Mouse (Mus musculus) embryonic facial prominence, embryonic 11.5 days (tissue): ENCODE results near the gene Bad. TPM values are rescaled to one million over a fixed set of nuclear protein-coding genes. Genes with fewer than 3 reads are reported as not detected.

Source experiments
- ATAC-seq: fragments of 200-750 bp; cut with Nextera tagmentation; replicated peaks from 2 replicates; pipeline ENCODE4 v1.8.0; 2017; ENCODE audit warnings: low read depth; ENCODE audit not compliant: insufficient number of reproducible peaks, low FRiP score, low TSS enrichment
- DNase-seq: peaks from one replicate; pipeline ENCODE4 v3.0.0-alpha.2; 2015; ENCODE audit warnings: low spot score
- H3K27ac ChIP-seq: fragments of 300-500 bp; sonication (generic); replicated peaks from 2 replicates; pipeline ENCODE4 v1.5.1; 2014; ENCODE audit warnings: mild to moderate bottlenecking, low read depth, low read length, control low read depth
- H3K27me3 ChIP-seq: fragments of 300-500 bp; sonication (generic); 2 replicates; pipeline ENCODE4 v1.6.1; 2014; ENCODE audit warnings: mild to moderate bottlenecking, low read length, moderate library complexity, mixed read lengths; ENCODE audit not compliant: control insufficient read depth, insufficient read depth
- H3K36me3 ChIP-seq: fragments of 300-500 bp; sonication (generic); replicated peaks from 2 replicates; pipeline ENCODE4 v1.6.1; 2014; ENCODE audit warnings: low read depth, mild to moderate bottlenecking, low read length, moderate library complexity, mixed read lengths; ENCODE audit not compliant: control insufficient read depth, insufficient read depth
- H3K4me1 ChIP-seq: fragments of 300-500 bp; sonication (generic); 2 replicates; pipeline ENCODE4 v1.6.1; 2014; ENCODE audit warnings: low read length, mixed read lengths; ENCODE audit not compliant: control insufficient read depth, insufficient read depth
- H3K4me2 ChIP-seq: fragments of 300-500 bp; sonication (generic); 2 replicates; pipeline ENCODE4 v1.6.1; 2014; ENCODE audit warnings: low read depth, mild to moderate bottlenecking, control low read depth, low read length, moderate library complexity
- H3K4me3 ChIP-seq: fragments of 300-500 bp; sonication (generic); 2 replicates; pipeline ENCODE4 v1.5.1; 2014; ENCODE audit warnings: low read depth, low read length, control low read depth
- H3K9ac ChIP-seq: fragments of 300-500 bp; sonication (generic); replicated peaks from 2 replicates; pipeline ENCODE4 v1.6.1; 2014; ENCODE audit warnings: mild to moderate bottlenecking, control low read depth, low read length
- H3K9me3 ChIP-seq: fragments of 300-500 bp; sonication (generic); replicated peaks from 2 replicates; pipeline ENCODE4 v1.6.1; 2016; ENCODE audit warnings: mild to moderate bottlenecking, low read length, inconsistent platforms, mixed read lengths; ENCODE audit not compliant: control insufficient read depth
- WGBS: fragments of 180-500 bp; shearing (Covaris S2); extraction: QIAGEN DNeasy Blood & Tissue Kit; methylation state at CpG from one replicate; pipeline ENCODE4 v1.1.7; 2014; 5-methylcytosine and 5-hydroxymethylcytosine counted together
- polyA plus RNA-seq: library from polyadenylated mRNA; unstranded; fragments of >200 nt; fragmentation: Nextera tagmentation; extraction: Ambion mirVana; gene quantifications from 2 replicates; pipeline ENCODE4 v1.2.1, GENCODE M21; 2014

The Bad gene
- polyA plus RNA-seq, 1 experiment from 2014 or later: 60.7 TPM

GRCm38 (mm10) chr19:6981465-6981864, 39.8 kb downstream of the Bad start:
- Histone ChIP-seq H3K4me2 (no peak overlapping the region), H3K4me3 (no peak overlapping the region), H3K27me3 (no peaks in the 10 kb centered on the region), H3K4me1 (no peaks in the 10 kb centered on the region; the same call in 1 of the 2 replicates), H3K9ac (no peak overlapping the region), H3K36me3 (no peaks in the 10 kb centered on the region), H3K27ac (no peak overlapping the region), H3K9me3 (no peaks in the 10 kb centered on the region)
- 91% methylated on average over 4 of the region's 4 CpGs for WGBS
- ATAC-seq: no peak
- DNase-seq: no peak

GRCm38 (mm10) chr19:6983621-6984020, 42.0 kb downstream of the Bad start:
- DNase-seq (no peak), ATAC-seq (no peak)
- Histone ChIP-seq H3K4me3 (no peak overlapping the region), H3K9ac (no peak overlapping the region), H3K36me3 (no peaks in the 10 kb centered on the region), H3K27ac (no peak overlapping the region), H3K27me3 (no peaks in the 10 kb centered on the region), H3K4me1 (no peaks in the 10 kb centered on the region; the same call in 1 of the 2 replicates), H3K4me2 (no peak overlapping the region), H3K9me3 (no peaks in the 10 kb centered on the region)
- 88% methylated on average over 5 of the region's 5 CpGs for WGBS

- Histone ChIP-seq H3K9ac (no peak overlapping the region), H3K9me3 (no peaks in the 10 kb centered on the region), H3K4me2 (no peak overlapping the region), H3K4me3 (no peak overlapping the region), H3K4me1 (no peaks in the 10 kb centered on the region), H3K36me3 (no peaks in the 10 kb centered on the region), H3K27me3 (no peaks in the 10 kb centered on the region), H3K27ac (no peak overlapping the region)
- DNase-seq (no peak), ATAC-seq (no peak)
- 85% methylated on average over 19 of the region's 19 CpGs for WGBS
These were observed 43.6 kb downstream of the Bad start for GRCm38 (mm10) chr19:6985300-6985699.

GRCm38 (mm10) chr19:6985951-6986708, 44.5 kb downstream of the Bad start:
- Histone ChIP-seq H3K4me2 (peak overlapping the region; percentile 87), H3K27me3 (no peaks in the 10 kb centered on the region), H3K4me1 (no peaks in the 10 kb centered on the region), H3K9me3 (no peaks in the 10 kb centered on the region), H3K4me3 (peak overlapping the region; percentile 91; the same call in 1 of the 2 replicates), H3K9ac (no peak overlapping the region), H3K27ac (no peak overlapping the region), H3K36me3 (no peaks in the 10 kb centered on the region)
- ATAC-seq (no peak), DNase-seq (no peak)
- WGBS: 82% methylated on average over 10 of the region's 10 CpGs

GRCm38 (mm10) chr19:6987061-6987903, 45.6 kb downstream of the Bad start, which contains the start of gene Vegfb:
Vegfb (minus strand) TSS chr19:6987651.
- Histone ChIP-seq H3K27me3 (no peaks in the 10 kb centered on the region), H3K4me1 (no peaks in the 10 kb centered on the region), H3K36me3 (no peaks in the 10 kb centered on the region), H3K4me2 (peak within 1 kb of the TSS; percentile 87), H3K9ac (peak within 1 kb of the TSS; percentile 94), H3K27ac (peak within 1 kb of the TSS; percentile 63), H3K9me3 (no peaks in the 10 kb centered on the region), H3K4me3 (peak within 1 kb of the TSS; percentile 91)
- WGBS: 1% methylated on average over 61 of the region's 85 CpGs
- DNase-seq: peak; percentile 65
- ATAC-seq: peak; percentile 45

DNA sequence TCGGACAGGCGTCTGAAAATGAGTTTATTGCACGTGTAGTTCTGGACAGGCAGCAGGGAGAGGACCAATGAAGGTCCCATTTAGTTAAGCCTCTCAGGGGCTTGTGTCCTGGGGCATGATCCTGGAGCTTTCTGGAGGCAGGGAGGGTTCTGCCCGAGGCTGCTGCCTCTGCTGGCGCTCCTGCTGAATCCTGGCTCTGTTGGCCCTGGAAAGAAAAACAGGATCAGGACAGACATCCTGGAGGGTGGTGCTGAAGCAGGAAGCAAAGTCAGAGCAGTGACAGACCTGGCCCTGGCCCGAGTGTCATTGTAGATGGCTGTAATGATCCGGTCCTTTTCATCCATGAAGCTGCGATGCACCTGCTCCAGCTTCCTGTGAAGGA, 46.2 kb downstream of the Bad start:
- H3K27me3 ChIP-seq: no peaks in the 10 kb centered on the region
- peak overlapping the region; percentile 63 for H3K27ac ChIP-seq
- H3K4me1 ChIP-seq: peaks cover under 1% of the 10 kb centered on the region; the same call in 1 of the 2 replicates

DNA sequence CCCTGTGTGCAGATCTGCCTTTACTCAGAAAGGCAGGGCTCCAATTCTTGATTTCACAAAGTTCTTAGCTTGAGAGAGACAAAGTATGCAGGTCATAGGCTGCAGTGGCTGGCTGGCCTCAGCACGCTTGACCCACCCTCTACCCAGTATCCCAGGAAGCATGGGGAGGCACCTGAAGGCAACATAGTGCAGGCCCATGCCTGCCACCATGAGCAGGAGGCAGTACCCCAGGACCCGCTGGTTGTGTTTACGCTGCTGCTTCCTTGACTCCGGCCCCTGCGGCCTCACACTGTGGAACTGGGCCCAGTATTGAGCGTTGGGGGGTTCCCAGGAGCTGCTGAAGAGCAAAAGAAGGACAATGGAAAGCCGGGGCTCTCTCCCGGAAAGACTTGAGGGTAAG, 47.6 kb downstream of the Bad start:
- DNase-seq: no peak
- H3K9me3 ChIP-seq: no peaks in the 10 kb centered on the region
- no peak overlapping the region for H3K4me2 ChIP-seq
- H3K27me3 ChIP-seq: no peaks in the 10 kb centered on the region
- H3K36me3 ChIP-seq: no peaks in the 10 kb centered on the region
- H3K4me1 ChIP-seq: peaks cover 4% of the 10 kb centered on the region; the same call in 1 of the 2 replicates
- ATAC-seq: no peak
- H3K4me3 ChIP-seq: 0 out of 2 replicates have a peak overlapping the region, but pooled peaks have one; percentile 3
- no peak overlapping the region for H3K27ac ChIP-seq
- 84% methylated on average over 8 of the region's 8 CpGs for WGBS
- no peak overlapping the region for H3K9ac ChIP-seq

More for the DNA sequence above, 46.2 kb downstream of the Bad start:
- H3K4me2 ChIP-seq: peak overlapping the region; percentile 87
- H3K9me3 ChIP-seq: no peaks in the 10 kb centered on the region
- H3K4me3 ChIP-seq: peak overlapping the region; percentile 91
- WGBS: 6% methylated on average over 8 of the region's 8 CpGs
- ATAC-seq (no peak), DNase-seq (no peak)
- H3K36me3 ChIP-seq: no peaks in the 10 kb centered on the region
- H3K9ac ChIP-seq: peak overlapping the region; percentile 94

DNA sequence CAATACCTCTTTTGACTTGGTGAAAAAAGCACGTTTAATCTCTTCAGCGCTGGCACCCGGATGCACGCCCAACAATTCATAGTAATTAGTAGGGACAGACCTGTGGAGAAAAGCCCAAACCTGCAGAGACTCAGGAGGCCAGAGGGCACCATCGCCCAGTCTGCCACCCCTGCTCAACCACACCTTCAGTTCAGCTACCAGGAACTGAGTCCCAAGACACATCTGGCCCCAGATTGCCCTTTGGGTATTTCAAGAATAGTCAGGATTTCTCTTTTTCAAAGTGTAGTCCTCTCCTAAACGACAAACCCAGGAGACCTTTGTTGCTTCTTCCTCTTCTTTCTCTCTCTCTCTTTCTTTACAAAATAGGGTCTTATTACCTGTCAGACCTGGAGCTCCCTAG, 49.1 kb downstream of the Bad start:
- Histone ChIP-seq H3K27me3 (no peaks in the 10 kb centered on the region), H3K4me3 (no peak overlapping the region), H3K4me2 (no peak overlapping the region), H3K27ac (no peak overlapping the region), H3K9me3 (no peaks in the 10 kb centered on the region), H3K36me3 (no peaks in the 10 kb centered on the region), H3K9ac (no peak overlapping the region), H3K4me1 (peaks cover 8% of the 10 kb centered on the region)
- ATAC-seq (no peak), DNase-seq (no peak)
- WGBS: 91% methylated on average over 6 of the region's 6 CpGs
